Mouse (Mus musculus): Measurements from ENCODE around the gene AU040320.
A peak's percentile ranks its signal among the peaks of the same experiment; 100 is the strongest.

The AU040320 gene

GRCm38 (mm10) chr4:126782996-126783395 is 29.7 kb downstream of the AU040320 start:
- no peak for DNase-seq (ENCODE audit: low spot score)

GRCm38 (mm10) chr4:126792341-126793102 is 39.2 kb downstream of the AU040320 start:
- DNase-seq (ENCODE audit: low spot score), result no peak

- no peak for DNase-seq (ENCODE audit: low spot score)
These were observed 48.8 kb downstream of the AU040320 start for GRCm38 (mm10) chr4:126802174-126802573.

DNA sequence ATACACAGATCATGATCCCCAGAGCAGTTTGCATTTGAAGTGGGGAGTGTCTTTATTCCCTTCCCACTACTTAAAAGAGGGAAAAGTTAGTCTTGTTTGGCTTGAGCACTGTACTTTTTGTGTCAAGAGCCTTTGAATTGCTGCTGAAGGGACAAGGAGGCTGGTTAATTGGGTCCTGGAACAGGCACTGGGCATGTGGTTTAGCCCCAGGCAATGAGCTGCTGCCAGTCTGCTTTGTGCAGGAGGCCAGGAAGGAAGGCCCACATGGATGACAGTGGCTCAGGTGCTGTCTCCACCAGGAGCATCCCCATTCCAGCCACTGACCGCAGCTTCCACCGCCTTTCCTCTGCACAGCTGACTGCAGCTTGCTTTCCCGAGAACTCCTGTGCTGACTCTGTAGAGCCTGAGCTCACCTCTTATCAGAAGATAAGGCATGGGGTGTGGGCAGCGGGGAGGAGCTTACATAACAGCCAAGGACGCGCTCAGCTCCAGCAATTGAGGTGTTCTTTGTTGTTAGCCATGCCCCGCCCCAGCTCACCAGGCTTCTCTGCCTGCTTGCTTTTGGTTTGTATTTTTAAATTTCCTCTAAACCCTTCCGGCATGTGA is 50.0 kb downstream of the AU040320 start:
- peak; percentile 70 for DNase-seq (ENCODE audit: low spot score)

DNA sequence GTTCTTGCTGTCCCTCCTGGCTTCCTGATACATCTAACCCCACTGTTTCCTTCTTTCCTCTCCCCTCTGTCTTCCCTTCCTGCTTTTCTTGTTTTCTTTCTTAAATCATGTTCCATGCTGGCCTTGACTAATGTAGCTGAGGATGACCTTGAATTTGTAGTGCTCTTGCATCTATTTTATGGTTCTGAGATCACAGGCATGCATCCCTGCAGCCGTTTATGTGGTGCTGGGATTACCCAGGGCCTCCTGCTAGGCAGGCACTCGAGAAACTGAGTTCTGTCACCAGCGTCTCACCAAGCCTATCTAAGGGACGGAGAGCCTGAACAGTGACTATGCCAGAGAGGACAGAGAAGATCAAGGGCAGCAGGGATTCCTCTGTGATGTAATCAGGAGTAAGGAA is 52.4 kb downstream of the AU040320 start:
- DNase-seq (ENCODE audit: low spot score), result no peak

DNA sequence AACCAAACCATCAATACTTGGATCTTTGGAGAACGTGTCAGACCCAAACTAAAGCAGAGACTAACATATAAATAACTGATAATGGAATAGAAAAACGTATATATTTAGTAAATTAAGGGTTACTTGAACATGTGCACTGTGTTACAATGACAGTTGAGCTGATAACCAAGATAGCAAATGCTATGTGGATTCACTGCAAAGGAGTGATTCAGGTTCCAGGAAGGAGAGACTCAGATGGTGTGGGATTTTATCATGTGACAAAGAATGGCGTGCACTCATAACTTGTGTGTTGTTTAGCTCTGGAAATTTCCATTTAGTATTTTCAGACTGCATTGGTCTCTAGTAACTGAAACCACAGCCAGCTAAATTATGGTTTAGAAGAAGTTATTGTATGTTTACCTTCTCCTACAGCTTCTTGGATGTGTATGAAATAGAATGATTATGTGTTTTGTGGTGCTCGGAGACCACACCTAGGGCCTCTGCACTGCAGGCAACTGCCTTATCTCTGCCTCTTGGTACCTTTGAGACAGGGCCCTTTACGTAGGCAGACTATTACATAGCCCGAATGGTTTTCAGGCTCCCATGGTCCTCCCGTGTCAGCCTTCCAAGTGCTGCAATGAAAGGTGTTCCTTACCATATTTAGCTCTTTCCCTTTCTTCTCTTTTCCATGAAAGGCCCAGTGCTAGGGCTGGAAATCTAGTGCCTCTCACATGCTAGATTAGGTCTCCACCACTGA is 53.5 kb downstream of the AU040320 start:
- no peak for DNase-seq (ENCODE audit: low spot score)

DNA sequence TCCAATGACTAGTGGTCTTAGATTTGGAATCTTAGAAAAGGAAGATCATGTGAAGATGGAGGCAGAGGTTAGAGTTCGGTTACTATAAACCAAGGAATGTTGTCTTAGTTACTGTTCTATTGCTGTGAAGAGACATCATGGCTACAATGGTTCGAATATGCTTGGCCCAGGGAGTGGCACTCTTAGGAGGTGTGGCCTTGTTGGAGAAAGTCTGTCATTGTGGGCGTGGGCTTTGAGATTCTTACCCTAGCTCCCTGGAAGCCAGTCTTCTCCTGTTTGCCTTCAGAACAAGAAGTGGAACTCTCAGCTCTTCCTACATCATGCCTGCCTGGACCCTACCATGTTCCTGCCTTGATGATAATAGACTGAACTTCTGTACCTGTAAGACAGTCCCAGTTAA is 57.2 kb downstream of the AU040320 start:
- DNase-seq (ENCODE audit: low spot score), result no peak

- DNase-seq (ENCODE audit: low spot score), result no peak
These were observed 59.9 kb downstream of the AU040320 start for GRCm38 (mm10) chr4:126813212-126813611.

DNA sequence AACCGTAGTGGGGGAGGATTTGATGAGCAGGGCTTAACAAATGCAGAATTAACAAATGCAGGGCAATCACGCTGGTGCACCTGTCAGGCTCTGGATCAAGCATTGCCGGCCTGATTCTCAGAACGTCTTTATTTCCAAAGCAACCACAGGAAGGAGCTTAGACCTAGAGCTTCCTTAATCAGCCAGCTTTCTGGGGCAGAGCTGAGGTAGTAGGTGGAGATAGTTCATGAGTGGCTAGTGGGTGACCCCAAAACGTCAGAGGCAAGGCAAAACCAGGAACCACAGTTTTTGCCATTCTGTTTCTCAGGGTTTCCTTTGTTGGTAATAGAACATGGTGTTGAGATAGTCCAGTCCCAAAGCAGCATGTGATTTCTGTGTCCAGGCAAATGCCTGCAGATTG is 61.5 kb downstream of the AU040320 start:
- DNase-seq (ENCODE audit: low spot score), result no peak

GRCm38 (mm10) chr4:126822891-126823882 is 69.8 kb downstream of the AU040320 start:
- no peak for DNase-seq (ENCODE audit: low spot score)

- DNase-seq (ENCODE audit: low spot score), result no peak
These were observed 70.6 kb downstream of the AU040320 start for GRCm38 (mm10) chr4:126823917-126824316.

DNA sequence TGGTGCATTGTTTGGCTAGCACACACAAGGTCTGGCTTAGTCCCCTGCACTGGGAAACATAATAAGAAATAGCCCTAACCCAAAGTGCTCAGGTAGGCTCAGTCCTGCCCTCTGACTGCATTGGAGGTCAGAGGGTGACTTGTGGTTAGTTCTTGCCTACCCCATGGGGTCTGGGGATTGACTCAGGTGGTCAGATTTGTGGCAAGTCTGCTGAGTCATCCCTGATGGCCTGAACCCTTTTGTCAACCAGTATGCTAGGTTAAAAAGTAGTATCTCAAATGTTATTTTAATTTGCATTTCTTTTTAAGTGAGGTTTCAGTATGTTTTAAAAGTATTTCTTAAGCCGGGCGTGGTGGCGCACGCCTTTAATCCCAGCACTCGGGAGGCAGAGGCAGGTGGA is 77.8 kb downstream of the AU040320 start:
- DNase-seq (ENCODE audit: low spot score), result no peak

GRCm38 (mm10) chr4:126838799-126839198 is 85.5 kb downstream of the AU040320 start:
- no peak for DNase-seq (ENCODE audit: low spot score)

GRCm38 (mm10) chr4:126839873-126840272 is 86.5 kb downstream of the AU040320 start:
- peak; percentile 67 for DNase-seq (ENCODE audit: low spot score)

GRCm38 (mm10) chr4:126840996-126841560 is 87.7 kb downstream of the AU040320 start:
- no peak for DNase-seq (ENCODE audit: low spot score)

- no peak for DNase-seq (ENCODE audit: low spot score)
These were observed 89.6 kb downstream of the AU040320 start for GRCm38 (mm10) chr4:126842911-126843310.

DNA sequence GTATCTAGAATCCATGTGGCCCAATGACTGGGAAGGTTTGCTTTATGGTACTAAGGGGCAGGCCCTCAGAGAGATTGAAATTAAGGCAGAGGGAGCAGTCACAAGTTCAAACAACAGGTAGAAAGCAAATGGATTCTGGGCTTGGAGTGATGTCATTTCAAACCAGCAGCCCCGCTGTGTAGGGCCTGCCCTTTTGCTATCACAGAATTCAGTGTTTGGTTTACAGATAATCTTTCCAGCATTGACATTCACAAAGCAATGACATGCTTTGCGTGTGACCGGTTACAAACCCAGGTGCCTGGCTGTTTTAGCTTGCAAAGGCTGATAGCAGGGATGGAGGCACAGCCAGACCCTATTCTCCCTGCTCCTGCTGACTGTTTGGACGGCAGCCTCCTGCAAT is 92.3 kb downstream of the AU040320 start:
- no peak for DNase-seq (ENCODE audit: low spot score)

DNA sequence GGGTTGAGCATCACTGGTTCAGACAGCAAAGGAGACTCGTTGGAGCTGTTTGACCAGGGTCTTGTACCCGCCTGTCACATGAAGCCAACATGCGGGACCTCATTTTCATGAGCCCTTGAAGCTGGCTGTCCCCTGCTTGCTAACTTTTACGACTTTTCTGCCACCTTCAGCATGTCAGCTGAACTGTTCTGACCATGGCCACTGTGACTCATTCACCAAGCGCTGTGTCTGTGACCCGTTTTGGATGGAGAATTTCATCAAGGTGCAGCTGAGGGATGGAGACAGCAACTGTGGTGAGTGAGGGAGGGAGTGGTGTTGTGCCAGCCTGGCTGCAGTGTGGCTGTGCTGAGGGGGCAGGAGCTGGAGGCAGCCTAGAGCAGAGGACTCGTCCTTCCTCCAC is 93.6 kb downstream of the AU040320 start:
- DNase-seq (ENCODE audit: low spot score), result no peak

- no peak for DNase-seq (ENCODE audit: low spot score)
These were observed 96.9 kb downstream of the AU040320 start for GRCm38 (mm10) chr4:126850019-126850777.

DNA sequence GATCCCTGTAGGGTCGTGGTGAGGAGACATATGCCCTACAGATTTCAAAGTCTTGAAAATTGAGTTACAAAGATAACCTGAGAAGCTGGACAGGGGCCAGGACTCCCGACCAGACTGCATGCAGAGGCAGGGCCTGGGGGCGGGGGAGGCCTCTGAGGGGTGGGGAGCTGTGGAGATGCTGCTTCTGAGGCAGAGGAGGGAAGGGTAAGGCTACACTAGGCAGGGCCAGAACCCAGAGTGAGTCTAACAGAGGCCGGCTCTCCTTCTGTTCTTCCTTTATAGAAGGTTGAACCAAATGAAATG is 97.4 kb downstream of the AU040320 start:
- no peak for DNase-seq (ENCODE audit: low spot score)

DNA sequence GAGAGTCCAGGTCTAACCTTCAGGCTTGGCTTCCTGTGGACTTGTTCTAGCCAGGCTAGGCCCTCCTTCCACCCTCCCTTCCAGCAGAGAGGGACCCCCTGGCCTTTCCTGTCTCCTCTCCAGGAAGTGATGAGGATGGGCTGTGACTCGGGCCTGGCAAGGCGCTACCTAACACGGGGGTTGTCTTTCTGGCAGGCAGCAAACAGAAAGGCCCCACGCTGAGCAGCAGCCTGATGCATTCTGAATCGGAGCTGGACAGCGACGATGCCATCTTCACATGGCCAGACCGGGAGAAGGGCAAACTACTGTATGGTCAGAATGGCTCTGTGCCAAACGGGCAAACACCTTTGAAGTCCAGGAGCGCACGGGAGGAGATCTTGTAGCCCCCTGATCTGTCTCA is 99.6 kb downstream of the AU040320 start:
- DNase-seq (ENCODE audit: low spot score), result no peak

Measured in yolk sac, embryonic 10.5 days (tissue).